Mouse (Mus musculus): ENCODE data around the gene Sdk2.

DNA sequence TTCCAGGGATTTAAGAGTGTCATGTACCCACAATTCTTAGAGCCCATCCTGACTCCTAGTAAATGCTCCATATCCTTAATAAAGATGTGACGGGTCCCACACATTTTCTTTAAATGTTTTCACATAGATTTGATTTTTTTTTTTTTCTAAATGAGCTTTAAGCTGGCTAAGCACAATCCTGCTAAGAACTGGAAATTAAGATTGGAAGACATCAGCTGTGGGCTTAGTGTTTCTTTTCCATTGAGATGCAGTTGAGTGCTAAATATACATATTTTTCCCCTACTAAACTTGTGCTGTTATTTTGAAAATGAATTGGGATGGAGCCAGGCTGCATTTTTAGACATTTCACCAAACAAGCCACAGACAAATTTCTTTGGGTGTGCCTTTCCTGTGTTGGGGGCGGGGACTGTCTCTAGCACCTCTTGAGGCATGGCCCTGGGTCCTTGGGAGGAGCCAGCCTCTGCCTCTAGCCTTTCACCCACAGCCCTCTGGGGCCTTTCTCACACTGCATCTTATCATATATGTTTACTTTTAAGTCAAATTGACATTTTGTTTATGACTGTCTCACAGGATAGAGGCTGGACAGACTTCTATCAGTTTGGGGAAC is 278.6 kb downstream of the Sdk2 start:
- no peak for TF ChIP-seq CTCF (IDR thresholded peaks at IDR 0.05)
- TF ChIP-seq EP300 (IDR thresholded peaks at IDR 0.05) = peak; percentile 64; the same call in 1 of the 2 replicates
